Mouse (Mus musculus) bone marrow, adult 2 months (tissue): Measurements from ENCODE around the gene Rgs9.
"Not testable (repeated sequence)": the region's sequence is repeated elsewhere in the genome, so short reads cannot be mapped to it uniquely, and the experiment has no call there.

Experiments
- CTCF ChIP-seq: fragments of 200-500 bp; IDR thresholded peaks from 2 replicates; pipeline ENCODE4 v1.5.1; 2011; ENCODE audit warnings: low read length, control low read depth; ENCODE audit not compliant: control insufficient read depth, insufficient read depth
- POLR2A ChIP-seq: fragments of 200-500 bp; IDR thresholded peaks from 2 replicates; pipeline ENCODE4 v1.6.1; 2011; ENCODE audit warnings: low read depth, mild to moderate bottlenecking, control low read depth, low read length, borderline replicate concordance; ENCODE audit not compliant: control insufficient read depth

DNA sequence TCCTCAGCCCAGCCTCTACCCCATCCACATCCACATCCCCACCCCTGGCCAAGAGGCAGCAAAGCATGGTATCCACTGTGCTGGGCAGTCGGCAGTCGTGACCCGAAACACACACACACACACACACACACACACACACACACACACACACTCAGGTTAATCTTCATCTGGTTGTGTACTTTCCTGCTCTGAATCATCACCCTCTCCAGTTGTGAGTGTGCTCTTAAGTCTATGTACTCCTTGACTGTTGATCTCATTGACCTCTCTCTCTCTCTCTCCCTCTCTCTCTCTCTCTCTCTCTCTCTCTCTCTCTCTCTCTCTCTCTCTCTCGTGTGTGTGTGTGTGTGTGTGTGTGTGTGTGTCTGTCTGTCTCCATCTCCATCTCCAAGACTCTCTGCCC is 44.7 kb upstream of the Rgs9 start:
- not testable (repeated sequence) for TF ChIP-seq POLR2A, CTCF
